Mouse (Mus musculus): ENCODE measurements around the gene Prkn. TPM values are rescaled to one million over a fixed set of nuclear protein-coding genes. Genes with fewer than 3 reads are reported as not detected.

Gene Prkn
- polyA plus RNA-seq, 1 experiment, result 3.0 TPM

DNA sequence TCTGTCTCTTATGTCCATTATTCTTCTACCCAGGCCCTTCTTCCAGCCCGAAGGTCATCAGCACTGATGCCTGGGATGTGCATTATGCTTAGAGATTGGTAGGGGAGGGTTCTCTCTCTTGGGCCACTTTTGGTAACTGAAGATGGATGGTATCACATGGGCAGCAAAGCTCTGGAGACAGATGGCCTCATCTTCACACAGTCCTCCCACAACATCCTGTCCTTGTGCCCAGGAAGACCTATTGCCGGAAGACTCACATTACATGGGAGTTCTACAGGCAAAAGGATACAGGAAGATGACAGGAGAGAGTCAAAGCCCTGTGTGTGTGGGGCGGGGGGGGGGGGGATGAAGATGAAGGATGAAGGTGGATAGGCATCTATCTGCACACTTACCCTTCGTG lies 928.2 kb downstream of the Prkn start:
- DNase-seq, result no peak
- no peak for TF ChIP-seq CTCF (IDR thresholded peaks at IDR 0.05; ENCODE audit: insufficient read depth, low read length)
- TF ChIP-seq POLR2A (IDR thresholded peaks at IDR 0.05; ENCODE audit: borderline replicate concordance, extremely low read depth, low read depth, low read length), result no peak
- no peaks in the 10 kb centered on the region for H3K4me1 ChIP-seq (ENCODE audit: control insufficient read depth, insufficient read depth, low read length)
- H3K4me3 ChIP-seq (replicated peaks; ENCODE audit: extremely low read depth, low read depth, low read length), result no peak overlapping the region
- WGBS, result 71% methylated on average over 4 of the region's 4 CpGs

DNA sequence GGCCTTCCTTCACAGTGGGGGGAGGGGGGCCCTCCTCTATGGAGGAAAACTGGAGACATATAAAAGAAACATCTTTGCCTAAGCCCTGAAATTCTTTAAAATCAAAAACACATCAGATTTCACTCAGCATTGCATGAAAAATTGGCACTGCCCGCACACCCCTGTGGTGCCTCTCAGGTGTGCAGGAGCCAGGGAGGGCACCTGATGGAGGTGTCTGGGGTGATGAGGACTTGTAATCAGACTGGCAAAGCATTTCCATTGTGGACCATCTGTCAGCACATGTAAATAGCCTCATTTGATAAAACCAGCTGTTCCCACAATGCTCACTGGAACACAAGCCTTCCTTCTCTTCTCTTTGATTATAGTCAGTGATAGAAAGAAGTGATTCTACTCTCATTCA lies 928.8 kb downstream of the Prkn start:
- no peak overlapping the region for H3K4me3 ChIP-seq (replicated peaks; ENCODE audit: extremely low read depth, low read depth, low read length)
- TF ChIP-seq POLR2A (IDR thresholded peaks at IDR 0.05; ENCODE audit: borderline replicate concordance, extremely low read depth, low read depth, low read length) (no peak), CTCF (IDR thresholded peaks at IDR 0.05; ENCODE audit: insufficient read depth, low read length) (no peak)
- DNase-seq, result no peak
- H3K4me1 ChIP-seq (ENCODE audit: control insufficient read depth, insufficient read depth, low read length), result no peaks in the 10 kb centered on the region
- 90% methylated on average over 1 of the region's 1 CpGs for WGBS

DNA sequence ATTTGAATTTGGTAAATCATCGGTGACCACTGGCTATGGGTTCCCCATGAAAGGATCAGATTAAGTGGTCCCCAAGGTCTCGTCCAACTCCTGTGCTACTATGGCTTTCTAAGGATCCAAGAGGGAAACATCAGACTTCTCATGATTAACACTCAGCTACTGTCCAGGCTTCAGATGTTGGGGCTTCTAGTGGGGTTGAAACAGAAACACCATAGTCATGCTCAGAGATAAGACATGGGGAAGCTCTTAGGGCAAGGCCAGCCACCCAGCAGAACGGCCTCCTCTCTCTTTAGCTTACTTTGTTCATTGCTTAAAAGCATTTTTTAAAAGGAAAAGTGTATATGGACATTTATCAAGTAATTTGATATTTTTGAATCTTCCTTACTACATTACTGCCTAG lies 929.3 kb downstream of the Prkn start:
- DNase-seq, result no peak
- Histone ChIP-seq H3K4me3 (replicated peaks; ENCODE audit: extremely low read depth, low read depth, low read length) (no peak overlapping the region), H3K4me1 (ENCODE audit: control insufficient read depth, insufficient read depth, low read length) (no peaks in the 10 kb centered on the region)
- TF ChIP-seq POLR2A (IDR thresholded peaks at IDR 0.05; ENCODE audit: borderline replicate concordance, extremely low read depth, low read depth, low read length) (no peak), CTCF (IDR thresholded peaks at IDR 0.05; ENCODE audit: insufficient read depth, low read length) (no peak)
- 68% methylated on average over 3 of the region's 3 CpGs for WGBS

DNA sequence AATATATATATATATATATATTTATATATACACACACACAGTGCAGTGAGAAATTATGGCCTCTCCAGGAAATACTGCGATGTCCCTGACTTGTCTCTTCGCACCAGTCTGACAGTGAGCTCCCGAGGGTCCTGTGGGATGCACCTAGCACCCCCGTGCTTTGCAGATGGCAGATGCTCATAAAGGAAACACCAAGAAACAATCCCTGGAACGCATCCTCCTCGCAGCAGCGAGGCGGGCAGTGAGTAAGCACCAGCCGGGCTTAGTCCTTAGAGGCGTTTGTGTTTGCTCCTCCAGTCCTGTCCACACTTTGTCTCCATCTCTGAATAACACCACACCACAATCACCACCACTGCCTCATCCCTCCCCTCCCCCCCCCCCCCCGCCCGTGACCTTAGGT lies 939.4 kb downstream of the Prkn start:
- Histone ChIP-seq H3K4me3 (replicated peaks; ENCODE audit: extremely low read depth, low read depth, low read length) (no peak overlapping the region), H3K4me1 (ENCODE audit: control insufficient read depth, insufficient read depth, low read length) (no peaks in the 10 kb centered on the region)
- DNase-seq, result no peak
- TF ChIP-seq CTCF (IDR thresholded peaks at IDR 0.05; ENCODE audit: insufficient read depth, low read length) (no peak), POLR2A (IDR thresholded peaks at IDR 0.05; ENCODE audit: borderline replicate concordance, extremely low read depth, low read depth, low read length) (no peak)
- WGBS, result 81% methylated on average over 12 of the region's 12 CpGs

DNA sequence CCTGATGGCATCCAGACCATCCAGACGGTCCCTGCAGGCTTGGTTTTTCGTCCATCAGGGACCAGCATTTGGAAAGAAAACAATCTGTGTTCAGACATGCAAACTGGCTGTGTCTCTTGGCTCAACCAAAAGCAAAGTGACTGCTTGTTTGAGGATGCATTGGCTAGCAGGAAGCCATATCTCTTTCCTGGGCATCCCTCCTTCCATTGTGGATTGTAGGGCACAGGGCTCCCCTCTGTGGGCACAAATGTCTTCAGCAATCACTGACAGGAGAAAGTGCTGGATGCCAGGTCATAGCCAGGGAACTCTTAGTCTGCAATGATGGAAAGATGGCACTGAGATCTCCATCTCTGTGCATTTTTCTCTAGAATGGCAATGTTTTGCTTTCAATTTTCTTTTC lies 939.8 kb downstream of the Prkn start:
- Histone ChIP-seq H3K4me1 (ENCODE audit: control insufficient read depth, insufficient read depth, low read length) (no peaks in the 10 kb centered on the region), H3K4me3 (replicated peaks; ENCODE audit: extremely low read depth, low read depth, low read length) (no peak overlapping the region)
- WGBS, result 41% methylated on average over 2 of the region's 2 CpGs
- no peak for TF ChIP-seq CTCF (IDR thresholded peaks at IDR 0.05; ENCODE audit: insufficient read depth, low read length)
- TF ChIP-seq POLR2A (IDR thresholded peaks at IDR 0.05; ENCODE audit: borderline replicate concordance, extremely low read depth, low read depth, low read length), result no peak
- DNase-seq, result no peak

DNA sequence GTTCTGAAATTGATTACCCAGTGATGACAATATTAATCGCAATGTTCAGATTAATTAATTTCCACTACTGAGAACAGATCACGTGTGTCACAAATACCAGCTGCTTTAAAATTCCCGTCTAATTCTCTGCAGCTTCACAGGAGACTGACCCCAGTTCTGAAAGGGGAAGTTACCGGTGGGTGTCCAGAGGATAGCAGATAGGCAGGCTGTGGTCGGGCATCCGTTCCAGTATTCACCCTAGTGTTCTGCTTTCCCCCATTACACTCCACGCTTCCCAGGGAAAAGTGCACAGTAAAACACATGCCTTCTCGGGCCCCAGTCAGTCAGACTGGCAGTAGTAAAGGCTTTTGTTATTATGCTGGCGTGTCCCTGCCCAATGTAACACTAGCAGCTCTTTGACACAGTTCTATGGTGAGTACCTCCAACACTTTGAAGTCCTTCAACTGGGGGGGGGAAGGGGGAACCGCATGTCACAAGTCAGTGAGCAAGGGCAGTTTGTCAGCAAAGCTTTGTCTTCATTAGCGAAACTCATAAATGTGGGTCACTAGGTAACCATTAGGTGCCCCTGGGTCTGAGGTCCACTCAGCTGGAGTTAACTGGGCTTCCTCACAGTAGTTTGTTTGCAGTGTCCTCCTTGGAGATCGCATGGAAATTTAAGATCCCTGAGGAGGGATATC lies 940.8 kb downstream of the Prkn start:
- no peaks in the 10 kb centered on the region for H3K4me1 ChIP-seq (ENCODE audit: control insufficient read depth, insufficient read depth, low read length)
- 60% methylated on average over 12 of the region's 12 CpGs for WGBS
- no peak for TF ChIP-seq CTCF (IDR thresholded peaks at IDR 0.05; ENCODE audit: insufficient read depth, low read length)
- no peak for TF ChIP-seq POLR2A (IDR thresholded peaks at IDR 0.05; ENCODE audit: borderline replicate concordance, extremely low read depth, low read depth, low read length)

DNA sequence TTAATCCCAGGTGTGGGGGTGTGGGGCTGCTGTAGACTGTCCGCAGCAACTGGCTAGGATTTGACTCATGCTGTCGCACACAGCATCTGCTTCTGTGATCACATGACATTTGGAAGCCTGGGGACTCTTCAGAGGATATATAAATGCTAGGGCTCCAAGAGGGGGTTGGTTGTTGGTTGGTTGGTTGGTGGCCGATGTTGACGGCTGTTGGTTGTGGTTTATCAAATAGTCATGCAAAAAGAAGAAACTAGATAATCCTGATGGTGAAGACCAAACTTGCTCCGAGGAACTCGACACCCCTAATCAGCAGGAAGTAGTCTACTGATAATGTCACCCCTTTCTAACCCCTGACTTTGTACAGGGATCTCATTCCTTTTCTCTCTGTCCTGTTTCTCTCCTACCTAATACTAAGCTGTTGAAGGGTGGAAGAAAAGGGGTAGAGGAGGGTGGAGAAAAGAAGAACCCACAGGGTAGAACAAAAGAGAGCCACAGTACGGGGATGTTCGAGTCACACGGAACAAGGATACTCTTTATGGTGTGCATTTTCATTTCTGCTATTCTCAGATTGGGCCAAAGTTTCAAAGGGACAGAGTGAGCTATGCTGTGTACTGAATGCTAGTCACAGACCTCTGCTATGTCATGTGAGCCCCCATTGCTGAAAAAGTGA lies 948.2 kb downstream of the Prkn start:
- no peak for TF ChIP-seq CTCF (IDR thresholded peaks at IDR 0.05; ENCODE audit: insufficient read depth, low read length)
- no peak for TF ChIP-seq POLR2A (IDR thresholded peaks at IDR 0.05; ENCODE audit: borderline replicate concordance, extremely low read depth, low read depth, low read length)
- 78% methylated on average over 9 of the region's 9 CpGs for WGBS
- H3K4me1 ChIP-seq (ENCODE audit: control insufficient read depth, insufficient read depth, low read length), result no peaks in the 10 kb centered on the region
- DNase-seq, result no peak
- no peak overlapping the region for H3K4me3 ChIP-seq (replicated peaks; ENCODE audit: extremely low read depth, low read depth, low read length)

More for the DNA sequence above, 940.8 kb downstream of the Prkn start:
- H3K4me3 ChIP-seq (replicated peaks; ENCODE audit: extremely low read depth, low read depth, low read length), result no peak overlapping the region
- no peak for DNase-seq

DNA sequence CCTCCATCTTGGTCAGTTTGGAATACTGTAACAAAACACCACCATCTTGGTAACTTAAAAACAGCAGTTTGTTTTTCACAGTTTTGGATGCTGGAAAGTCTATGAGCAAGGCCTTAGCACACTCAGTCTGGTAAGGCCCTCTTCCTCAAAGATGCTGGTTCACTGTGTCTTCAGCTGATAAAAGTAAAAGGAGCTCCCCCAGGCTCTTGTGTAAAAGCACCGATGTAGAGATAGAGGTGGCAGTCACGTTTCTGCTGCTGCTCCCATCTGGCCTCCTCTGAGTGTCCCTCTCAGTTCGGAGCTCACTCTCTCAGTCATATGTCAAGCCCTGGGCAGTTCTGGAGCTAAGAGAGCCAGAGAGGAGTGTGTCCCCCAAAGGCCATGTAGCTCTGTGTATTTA lies 955.8 kb downstream of the Prkn start:
- 66% methylated on average over 3 of the region's 3 CpGs for WGBS
- no peak overlapping the region for H3K4me3 ChIP-seq (replicated peaks; ENCODE audit: extremely low read depth, low read depth, low read length)
- DNase-seq, result no peak
- TF ChIP-seq CTCF (IDR thresholded peaks at IDR 0.05; ENCODE audit: insufficient read depth, low read length) (no peak), POLR2A (IDR thresholded peaks at IDR 0.05; ENCODE audit: borderline replicate concordance, extremely low read depth, low read depth, low read length) (no peak)
- no peaks in the 10 kb centered on the region for H3K4me1 ChIP-seq (ENCODE audit: control insufficient read depth, insufficient read depth, low read length)

DNA sequence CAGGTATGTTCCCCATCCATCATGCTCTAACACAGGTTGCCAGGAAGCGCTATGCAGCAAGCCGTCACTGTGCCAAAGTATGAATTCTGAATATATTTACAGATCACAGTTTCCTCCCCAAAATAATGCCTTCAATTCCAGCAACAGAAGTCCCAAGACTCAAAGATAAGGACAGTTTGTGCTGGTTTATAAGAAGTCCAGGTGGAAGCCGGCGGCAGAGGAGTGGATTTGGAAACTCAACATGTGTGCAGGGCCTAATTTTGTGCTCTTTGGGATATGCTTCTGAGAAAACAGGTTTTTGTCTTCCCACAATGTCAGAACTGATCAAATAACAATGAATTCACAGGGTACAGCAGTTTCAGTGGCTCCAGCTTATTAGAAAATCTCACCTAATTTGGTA lies 961.0 kb downstream of the Prkn start:
- WGBS, result 92% methylated on average over 4 of the region's 4 CpGs
- no peak for TF ChIP-seq POLR2A (IDR thresholded peaks at IDR 0.05; ENCODE audit: borderline replicate concordance, extremely low read depth, low read depth, low read length)
- TF ChIP-seq CTCF (IDR thresholded peaks at IDR 0.05; ENCODE audit: insufficient read depth, low read length), result no peak

DNA sequence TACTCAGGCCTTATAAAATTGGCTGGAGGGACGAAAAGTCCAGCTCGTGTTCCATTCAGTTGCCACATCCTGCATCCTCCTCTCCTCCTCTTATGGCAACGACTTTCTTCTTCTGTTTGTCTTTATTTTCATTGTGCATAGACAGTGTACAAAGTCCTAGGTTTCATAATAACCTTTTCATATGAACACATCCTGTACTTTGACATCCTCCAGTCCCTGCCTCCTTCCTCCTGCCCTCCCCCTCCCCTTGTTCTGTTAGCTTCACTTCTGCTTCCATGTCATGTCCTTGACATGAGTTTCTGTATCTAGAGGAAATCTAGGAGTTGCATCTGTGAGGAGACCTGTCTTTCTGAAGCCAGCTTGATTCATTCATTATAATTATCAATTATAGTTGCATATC lies 967.1 kb downstream of the Prkn start:
- Histone ChIP-seq H3K4me3 (replicated peaks; ENCODE audit: extremely low read depth, low read depth, low read length) (no peak overlapping the region), H3K4me1 (ENCODE audit: control insufficient read depth, insufficient read depth, low read length) (no peaks in the 10 kb centered on the region)
- WGBS, result 37% methylated on average over 3 of the region's 3 CpGs
- no peak for DNase-seq
- TF ChIP-seq POLR2A (IDR thresholded peaks at IDR 0.05; ENCODE audit: borderline replicate concordance, extremely low read depth, low read depth, low read length) (no peak), CTCF (IDR thresholded peaks at IDR 0.05; ENCODE audit: insufficient read depth, low read length) (no peak)

More for the DNA sequence above, 961.0 kb downstream of the Prkn start:
- no peak for DNase-seq
- no peak overlapping the region for H3K4me3 ChIP-seq (replicated peaks; ENCODE audit: extremely low read depth, low read depth, low read length)
- H3K4me1 ChIP-seq (ENCODE audit: control insufficient read depth, insufficient read depth, low read length), result no peaks in the 10 kb centered on the region

All from lung, adult 2 months (tissue).